Mouse (Mus musculus) cerebellum, postnatal 4 days (tissue): ENCODE results near the gene Btbd35f9.
"Not testable (repeated sequence)": the region's sequence is repeated elsewhere in the genome, so short reads cannot be mapped to it uniquely, and the experiment has no call there.

Experiments used
- DNase-seq, 2 experiments: peaks; one replicate each; pipeline ENCODE4 v3.0.0; 2022; ENCODE audit warnings: low spot score in 2 of 2, mixed read lengths in 1 of 2

The Btbd35f9 gene

GRCm38 (mm10) chrX:34161399-34161798, at the start of gene Btbd35f9:
TSS of gene Btbd35f9 (minus strand) at chrX:34161499.
- DNase-seq = not testable (repeated sequence)
